Mouse (Mus musculus) left cerebral cortex, adult 8-10 months (tissue): Measurements from ENCODE around the gene Gm21292. TPM values are rescaled to one million over a fixed set of nuclear protein-coding genes. Genes with fewer than 3 reads are reported as not detected.
"Not testable (repeated sequence)": the region's sequence is repeated elsewhere in the genome, so short reads cannot be mapped to it uniquely, and the experiment has no call there.

Experiments
- DNase-seq, 2 experiments: peaks; one replicate each; pipeline ENCODE4 v3.0.0; 2022; ENCODE audit warnings: low spot score in 2 of 2
- total RNA-seq, 4 experiments: library from RNA; stranded (reverse); gene quantifications; 2 replicates each; pipeline ENCODE4 v1.2.4; 2022

Gene Gm21292
- not detected for total RNA-seq

DNA sequence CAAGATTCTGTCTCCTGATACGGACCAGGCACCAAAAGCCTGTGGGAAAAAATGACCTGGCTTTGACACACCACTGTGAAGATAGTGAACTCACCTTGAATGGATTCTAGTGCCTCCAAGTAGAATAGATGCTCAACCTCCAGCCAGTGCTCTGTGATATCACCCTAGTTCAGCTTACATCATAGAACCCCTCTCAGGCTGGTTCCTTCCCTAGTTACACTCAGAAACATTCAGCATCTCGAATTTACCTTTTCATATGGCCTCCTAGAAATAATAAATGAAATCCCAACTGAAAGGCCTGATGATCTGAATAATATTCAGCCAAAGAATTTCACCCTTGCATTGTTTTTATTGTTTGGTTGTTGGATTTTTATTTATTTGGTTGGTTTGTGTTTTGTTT, at the start of gene Gm21292:
Gm21292 (minus strand) TSS at position 101 of the 400 bp plus-strand sequence.
- not testable (repeated sequence) for DNase-seq

Other genes starting within 250 kb of the Gm21292 start
- gene Gm21721, start 68.3 kb upstream of the Gm21292 start, total RNA-seq = not detected
- not detected for gene Gm21812, start 213.3 kb upstream of the Gm21292 start, total RNA-seq